Mouse (Mus musculus): ENCODE measurements around the gene Il16. TPM values are rescaled to one million over a fixed set of nuclear protein-coding genes. Genes with fewer than 3 reads are reported as not detected.
"Not testable (repeated sequence)": the region's sequence is repeated elsewhere in the genome, so short reads cannot be mapped to it uniquely, and the experiment has no call there.

Gene Il16
- total and polyA plus RNA-seq, 2 experiments from 2014 or later: 1.2 to 3.1 TPM

DNA sequence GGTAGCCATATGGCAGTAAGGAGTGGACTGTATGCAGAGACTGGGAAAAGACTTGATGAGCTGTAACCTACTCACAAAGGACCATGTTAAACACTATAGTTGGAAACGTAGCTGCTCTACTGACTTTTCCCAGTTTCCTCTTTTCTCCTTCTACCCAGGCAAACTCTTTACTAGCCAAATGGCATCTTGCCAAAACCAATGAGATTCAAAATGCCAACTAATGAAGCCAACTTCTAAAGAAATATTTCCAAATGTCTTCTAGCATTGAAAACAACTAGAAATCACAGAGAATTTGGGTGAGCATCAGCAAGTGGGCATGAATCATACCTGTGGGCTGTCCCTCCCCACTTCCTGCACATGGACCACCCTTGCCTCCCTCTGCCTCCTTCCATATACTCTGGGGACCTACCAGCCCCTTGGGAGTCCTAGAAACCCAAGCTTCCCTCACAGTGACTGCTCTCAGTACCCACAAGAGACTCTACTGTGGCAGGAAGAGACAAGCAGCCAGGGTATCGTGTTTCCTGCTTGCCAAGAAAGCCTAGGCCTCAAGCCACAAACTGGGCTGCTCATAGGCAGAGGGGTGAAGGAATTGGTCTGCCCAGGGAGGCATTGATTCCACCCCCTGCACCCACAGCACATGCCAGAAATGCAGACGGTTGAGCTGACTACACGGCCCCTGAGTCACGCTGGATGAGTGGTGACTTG lies 28.4 kb downstream of the Il16 start:
- peak; percentile 36 for DNase-seq

GRCm38 (mm10) chr7:83713639-83714038 lies 31.9 kb downstream of the Il16 start:
- H3K4me2 ChIP-seq (ENCODE audit: low read depth): no peak overlapping the region
- H3K4me3 ChIP-seq (ENCODE audit: low read depth, low read length): no peak overlapping the region
- no peak overlapping the region for H3K27ac ChIP-seq (ENCODE audit: low read depth, low read length)
- H3K9ac ChIP-seq: no peak overlapping the region
- DNase-seq (peak; percentile 55), ATAC-seq (peak; percentile 53)
- no peaks in the 10 kb centered on the region for H3K4me1 ChIP-seq (ENCODE audit: insufficient read depth)
- H3K9me3 ChIP-seq (ENCODE audit: low read length): 0 out of 2 replicates have a peak, but pooled peaks cover 5% of the 10 kb centered on the region
- H3K27me3 ChIP-seq (ENCODE audit: insufficient read depth, low read length): no peaks in the 10 kb centered on the region
- TF ChIP-seq CTCF (IDR thresholded peaks at IDR 0.05; ENCODE audit: low read depth): no peak
- 49% methylated on average over 1 of the region's 1 CpGs for WGBS
- no peaks in the 10 kb centered on the region for H3K36me3 ChIP-seq (ENCODE audit: insufficient read depth)

More for the DNA sequence above, 28.4 kb downstream of the Il16 start:
- Histone ChIP-seq H3K27me3 (ENCODE audit: insufficient read depth, low read length) (no peaks in the 10 kb centered on the region), H3K9me3 (ENCODE audit: low read length) (0 out of 2 replicates have a peak, but pooled peaks cover 5% of the 10 kb centered on the region), H3K27ac (ENCODE audit: low read depth, low read length) (no peak overlapping the region), H3K4me1 (ENCODE audit: insufficient read depth) (no peaks in the 10 kb centered on the region), H3K4me3 (ENCODE audit: low read depth, low read length) (no peak overlapping the region), H3K4me2 (ENCODE audit: low read depth) (no peak overlapping the region), H3K36me3 (ENCODE audit: insufficient read depth) (no peaks in the 10 kb centered on the region), H3K9ac (no peak overlapping the region)
- 60% methylated on average over 5 of the region's 5 CpGs for WGBS
- no peak for ATAC-seq
- no peak for TF ChIP-seq CTCF (IDR thresholded peaks at IDR 0.05; ENCODE audit: low read depth)

DNA sequence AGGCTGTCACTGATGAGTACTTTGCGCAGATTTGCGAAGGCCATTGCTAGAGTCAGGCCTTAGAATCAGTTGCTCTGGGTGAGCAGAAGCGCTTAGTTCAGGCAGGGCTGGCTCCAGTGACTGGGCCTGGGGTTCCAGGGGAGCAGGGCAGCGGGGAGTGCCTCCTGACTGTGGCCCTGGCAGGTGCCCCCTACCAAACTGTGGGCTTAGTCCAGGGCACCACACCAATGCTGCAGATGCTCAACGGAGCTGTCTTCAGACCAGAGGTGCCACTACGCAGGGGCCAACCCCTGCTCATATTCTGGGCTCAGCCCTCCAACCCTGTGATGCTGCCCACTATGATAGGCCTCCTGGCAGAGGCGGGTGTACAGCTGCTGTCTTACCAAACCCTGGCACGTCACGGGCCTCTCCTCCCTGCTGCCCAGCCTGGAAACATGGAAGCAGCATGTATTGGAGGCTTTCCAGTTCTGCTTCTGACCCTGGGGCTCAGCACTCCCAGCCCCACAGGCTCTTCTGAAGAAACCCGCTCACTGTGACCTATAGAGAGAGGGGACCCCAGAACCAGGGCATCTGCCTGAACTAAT lies 33.8 kb downstream of the Il16 start:
- not testable (repeated sequence) for H3K9ac ChIP-seq; H3K9me3 ChIP-seq (ENCODE audit: low read length); H3K4me1 ChIP-seq (ENCODE audit: insufficient read depth); H3K36me3 ChIP-seq (ENCODE audit: insufficient read depth); H3K27me3 ChIP-seq (ENCODE audit: insufficient read depth, low read length); H3K4me3 ChIP-seq (ENCODE audit: low read depth, low read length); DNase-seq; H3K4me2 ChIP-seq (ENCODE audit: low read depth); H3K27ac ChIP-seq (ENCODE audit: low read depth, low read length); ATAC-seq
- 79% methylated on average over 10 of the region's 10 CpGs for WGBS

- Histone ChIP-seq H3K9me3 (ENCODE audit: low read length) (no peaks in the 10 kb centered on the region), H3K36me3 (ENCODE audit: insufficient read depth) (no peaks in the 10 kb centered on the region), H3K27me3 (ENCODE audit: insufficient read depth, low read length) (no peaks in the 10 kb centered on the region), H3K4me3 (ENCODE audit: low read depth, low read length) (no peak overlapping the region), H3K9ac (no peak overlapping the region), H3K27ac (ENCODE audit: low read depth, low read length) (no peak overlapping the region), H3K4me1 (ENCODE audit: insufficient read depth) (no peaks in the 10 kb centered on the region), H3K4me2 (ENCODE audit: low read depth) (no peak overlapping the region)
- DNase-seq: no peak
- ATAC-seq: no peak
- TF ChIP-seq CTCF (IDR thresholded peaks at IDR 0.05; ENCODE audit: low read depth): no peak
- 62% methylated on average over 9 of the region's 9 CpGs for WGBS
Measured at GRCm38 (mm10) chr7:83703046-83703775, 42.3 kb downstream of the Il16 start.

DNA sequence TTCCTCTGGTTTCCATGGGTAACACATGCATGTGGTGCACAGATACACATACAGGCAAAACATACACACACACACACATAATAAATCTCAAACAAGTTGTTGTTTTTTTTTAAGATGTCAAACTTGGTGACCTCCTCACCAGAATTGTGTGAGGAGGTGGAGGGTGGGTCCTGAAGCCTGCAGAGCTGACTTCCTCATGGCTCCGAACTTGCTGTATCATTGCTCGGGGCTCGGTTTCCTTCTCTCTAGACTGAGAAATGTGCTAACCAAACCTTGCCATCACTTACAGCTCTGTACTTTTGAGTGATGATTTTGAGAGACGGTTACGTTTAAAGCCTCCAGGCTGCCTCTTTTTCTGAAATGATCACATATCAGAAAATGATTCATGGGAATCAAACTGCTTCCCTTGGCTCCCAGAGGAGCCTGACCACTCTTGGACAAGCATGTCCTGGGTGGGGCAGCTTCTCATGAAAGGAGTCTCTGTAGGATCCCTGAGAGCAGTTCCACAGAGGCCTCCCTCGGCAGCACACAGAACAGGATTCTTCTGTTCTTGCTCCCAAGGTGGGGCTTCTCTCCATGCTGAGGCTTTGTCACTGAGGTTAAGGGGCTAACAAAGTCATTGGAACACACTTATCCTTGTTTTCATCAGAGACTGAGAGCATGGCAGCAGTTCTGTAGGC lies 46.3 kb downstream of the Il16 start:
- no peak for ATAC-seq
- WGBS: 86% methylated on average over 6 of the region's 6 CpGs
- Histone ChIP-seq H3K9me3 (ENCODE audit: low read length) (no peaks in the 10 kb centered on the region), H3K27me3 (ENCODE audit: insufficient read depth, low read length) (no peaks in the 10 kb centered on the region), H3K4me2 (ENCODE audit: low read depth) (no peak overlapping the region), H3K4me3 (ENCODE audit: low read depth, low read length) (no peak overlapping the region), H3K4me1 (ENCODE audit: insufficient read depth) (no peaks in the 10 kb centered on the region), H3K9ac (no peak overlapping the region), H3K36me3 (ENCODE audit: insufficient read depth) (no peaks in the 10 kb centered on the region), H3K27ac (ENCODE audit: low read depth, low read length) (no peak overlapping the region)
- TF ChIP-seq CTCF (IDR thresholded peaks at IDR 0.05; ENCODE audit: low read depth): no peak
- DNase-seq: no peak

DNA sequence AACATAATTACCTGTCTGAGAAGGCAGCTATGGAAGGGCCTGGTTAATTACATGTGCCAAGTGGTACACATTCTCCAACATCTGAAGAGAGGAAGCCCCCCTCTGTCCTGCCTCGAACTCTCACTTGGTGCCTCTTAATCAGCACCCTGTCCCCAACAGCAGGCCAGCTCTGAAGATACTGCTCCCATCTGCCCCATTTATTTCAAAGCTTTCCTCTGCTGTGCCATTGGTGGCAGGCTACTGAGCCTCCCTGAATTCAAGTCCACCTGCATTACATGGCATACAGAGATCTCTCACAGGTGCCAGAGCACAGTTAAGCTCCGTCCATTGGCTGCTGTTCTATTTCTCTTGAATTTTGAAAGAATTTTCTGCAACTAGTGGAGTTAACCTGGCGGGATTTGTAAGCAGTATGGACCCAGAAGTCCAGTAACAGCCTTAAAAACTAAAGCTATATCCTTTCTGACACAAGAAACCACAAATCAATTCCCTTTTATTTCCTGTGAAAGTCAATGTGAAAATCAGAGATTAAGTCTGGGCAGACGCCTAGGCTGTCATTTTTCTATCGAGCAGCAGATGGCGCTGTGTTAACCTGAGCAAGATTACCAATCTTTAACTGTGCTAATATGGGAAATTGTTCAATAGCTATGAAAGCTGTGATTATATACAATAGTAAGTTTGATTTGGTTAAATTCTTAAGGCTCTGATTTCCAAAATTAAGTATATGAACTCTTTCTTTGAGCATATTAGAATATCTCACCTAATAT lies 49.9 kb downstream of the Il16 start:
- Histone ChIP-seq H3K27ac (ENCODE audit: low read depth, low read length) (no peak overlapping the region), H3K4me2 (ENCODE audit: low read depth) (no peak overlapping the region), H3K27me3 (ENCODE audit: insufficient read depth, low read length) (no peaks in the 10 kb centered on the region), H3K4me3 (ENCODE audit: low read depth, low read length) (no peak overlapping the region), H3K9me3 (ENCODE audit: low read length) (no peaks in the 10 kb centered on the region), H3K4me1 (ENCODE audit: insufficient read depth) (no peaks in the 10 kb centered on the region), H3K9ac (no peak overlapping the region), H3K36me3 (ENCODE audit: insufficient read depth) (no peaks in the 10 kb centered on the region)
- 31% methylated on average over 6 of the region's 6 CpGs for WGBS
- DNase-seq: peak; percentile 63
- no peak; the same call in 1 of the 2 replicates for ATAC-seq
- peak; percentile 77 for TF ChIP-seq CTCF (IDR thresholded peaks at IDR 0.05; ENCODE audit: low read depth)

Measured in forebrain, postnatal 0 days (tissue).